Mouse (Mus musculus) hindbrain, embryonic 14.5 days (tissue): ENCODE results near the gene Ecd. TPM values are rescaled to one million over a fixed set of nuclear protein-coding genes. Genes with fewer than 3 reads are reported as not detected.
A peak's percentile ranks its signal among the peaks of the same experiment; 100 is the strongest.

Experiments used
- ATAC-seq: fragments of 200-750 bp; cut with Nextera tagmentation; 2 replicates; pipeline ENCODE4 v1.8.0; 2017; ENCODE audit warnings: moderate number of reproducible peaks, mild to moderate bottlenecking, moderate TSS enrichment, moderate library complexity; ENCODE audit not compliant: low FRiP score
- DNase-seq: peaks from one replicate; pipeline ENCODE4 v3.0.0-alpha.2; 2015; ENCODE audit warnings: low spot score
- H3K27ac ChIP-seq: fragments of 300-500 bp; sonication (generic); 2 replicates; pipeline ENCODE4 v1.5.1; 2014; ENCODE audit warnings: mild to moderate bottlenecking, moderate library complexity
- H3K27me3 ChIP-seq: fragments of 300-500 bp; sonication (generic); 2 replicates; pipeline ENCODE4 v1.6.1; 2014; ENCODE audit warnings: mild to moderate bottlenecking, low read length, mixed read lengths; ENCODE audit not compliant: control insufficient read depth, insufficient read depth
- H3K36me3 ChIP-seq: fragments of 300-500 bp; sonication (generic); replicated peaks from 2 replicates; pipeline ENCODE4 v1.6.1; 2014; ENCODE audit not compliant: control insufficient read depth, insufficient read depth
- H3K4me1 ChIP-seq: fragments of 300-500 bp; sonication (generic); replicated peaks from 2 replicates; pipeline ENCODE4 v1.6.1; 2014; ENCODE audit warnings: antibody characterized with exemption, low read length, mixed read lengths; ENCODE audit not compliant: control insufficient read depth, insufficient read depth
- H3K4me2 ChIP-seq: fragments of 300-500 bp; sonication (generic); replicated peaks from 2 replicates; pipeline ENCODE4 v1.6.1; 2014; ENCODE audit warnings: mild to moderate bottlenecking, moderate library complexity
- H3K4me3 ChIP-seq: fragments of 300-500 bp; sonication (generic); replicated peaks from 2 replicates; pipeline ENCODE4 v1.5.1; 2014; ENCODE audit warnings: mild to moderate bottlenecking, low read length
- H3K9ac ChIP-seq: fragments of 300-500 bp; sonication (generic); 2 replicates; pipeline ENCODE4 v1.6.1; 2014
- H3K9me3 ChIP-seq: fragments of 300-500 bp; sonication (generic); 2 replicates; pipeline ENCODE4 v1.6.1; 2016; ENCODE audit warnings: low read length; ENCODE audit not compliant: control insufficient read depth
- WGBS: fragments of 180-500 bp; shearing (Covaris S2); extraction: QIAGEN DNeasy Blood & Tissue Kit; methylation state at CpG from one replicate; pipeline ENCODE4 v1.1.7; 2014; 5-methylcytosine and 5-hydroxymethylcytosine counted together
- polyA plus RNA-seq: library from polyadenylated mRNA; unstranded; fragments of >200 nt; fragmentation: Nextera tagmentation; extraction: Ambion mirVana; gene quantifications from 2 replicates; pipeline ENCODE4 v1.2.1, GENCODE M21; 2014

Gene Ecd
- polyA plus RNA-seq = 51.1 and 52.5 TPM in 2 replicates

- peak within 1 kb of the TSS; percentile 90 for H3K27ac ChIP-seq
- WGBS = under 1% methylated on average over 33 of the region's 42 CpGs
- ATAC-seq (peak; percentile 99), DNase-seq (peak; percentile 99)
- H3K27me3 ChIP-seq = no peaks in the 10 kb centered on the region
- peaks cover 20% of the 10 kb centered on the region for H3K4me1 ChIP-seq
- peak within 1 kb of the TSS; percentile 59 for H3K4me3 ChIP-seq
- H3K9me3 ChIP-seq = no peaks in the 10 kb centered on the region
- H3K36me3 ChIP-seq = peaks cover 36% of the 10 kb centered on the region
- H3K4me2 ChIP-seq = peak within 1 kb of the TSS; percentile 81
- H3K9ac ChIP-seq = peak within 1 kb of the TSS; percentile 91
Measured at GRCm38 (mm10) chr14:20347991-20348541, at the start of gene Ecd, which contains the start of gene Fam149b. TSS of gene Ecd (minus strand) at chr14:20348121. TSS of gene Fam149b (plus strand) at chr14:20348162.

GRCm38 (mm10) chr14:20397220-20397619 is 49.3 kb upstream of the Ecd start:
- Histone ChIP-seq H3K4me1 (peaks cover 9% of the 10 kb centered on the region; the same call in 1 of the 2 replicates), H3K27me3 (no peaks in the 10 kb centered on the region), H3K9ac (no peak overlapping the region), H3K4me2 (no peak overlapping the region), H3K27ac (no peak overlapping the region), H3K36me3 (no peaks in the 10 kb centered on the region), H3K9me3 (no peaks in the 10 kb centered on the region), H3K4me3 (no peak overlapping the region)
- 88% methylated on average over 9 of the region's 9 CpGs for WGBS
- ATAC-seq = no peak
- no peak for DNase-seq

- peak within 1 kb of the TSS; percentile 63 for H3K4me3 ChIP-seq
- ATAC-seq = peak; percentile 97
- peak within 1 kb of the TSS; percentile 57 for H3K4me2 ChIP-seq
- peaks cover 22% of the 10 kb centered on the region for H3K36me3 ChIP-seq
- peak within 1 kb of the TSS; percentile 85 for H3K9ac ChIP-seq
- H3K27me3 ChIP-seq = no peaks in the 10 kb centered on the region
- WGBS = under 1% methylated on average over 63 of the region's 68 CpGs
- peak within 1 kb of the TSS; percentile 86 for H3K27ac ChIP-seq
- peaks cover 12% of the 10 kb centered on the region; the same call in 1 of the 2 replicates for H3K4me1 ChIP-seq
- no peaks in the 10 kb centered on the region for H3K9me3 ChIP-seq
- peak; percentile 96 for DNase-seq
Measured at GRCm38 (mm10) chr14:20393205-20393913, 45.4 kb upstream of the Ecd start, which contains the start of gene Mrps16. TSS of gene Mrps16 (minus strand) at chr14:20393634.

GRCm38 (mm10) chr14:20392326-20392725 is 44.4 kb upstream of the Ecd start:
- peaks cover 22% of the 10 kb centered on the region for H3K4me1 ChIP-seq
- no peaks in the 10 kb centered on the region for H3K27me3 ChIP-seq
- H3K9me3 ChIP-seq = no peaks in the 10 kb centered on the region
- peak overlapping the region; percentile 57; the same call in 1 of the 2 replicates for H3K4me2 ChIP-seq
- H3K9ac ChIP-seq = no peak overlapping the region
- no peak overlapping the region for H3K27ac ChIP-seq
- ATAC-seq (no peak), DNase-seq (no peak)
- 92% methylated on average over 3 of the region's 4 CpGs for WGBS
- no peak overlapping the region for H3K4me3 ChIP-seq
- H3K36me3 ChIP-seq = peaks cover 28% of the 10 kb centered on the region

GRCm38 (mm10) chr14:20389446-20390079 is 41.6 kb upstream of the Ecd start:
- H3K27ac ChIP-seq = no peak overlapping the region
- ATAC-seq (no peak), DNase-seq (no peak)
- H3K27me3 ChIP-seq = no peaks in the 10 kb centered on the region
- WGBS = 90% methylated on average over 8 of the region's 8 CpGs
- H3K9me3 ChIP-seq = no peaks in the 10 kb centered on the region
- peak overlapping the region; percentile 84 for H3K4me2 ChIP-seq
- peaks cover 35% of the 10 kb centered on the region for H3K4me1 ChIP-seq
- peaks cover 52% of the 10 kb centered on the region for H3K36me3 ChIP-seq
- peak overlapping the region; percentile 88 for H3K4me3 ChIP-seq
- peak overlapping the region; percentile 81; the same call in 1 of the 2 replicates for H3K9ac ChIP-seq

- WGBS = under 1% methylated on average over 59 of the region's 59 CpGs
- Histone ChIP-seq H3K4me3 (peak within 1 kb of the TSS; percentile 88), H3K9ac (peak within 1 kb of the TSS; percentile 81), H3K4me1 (peaks cover 31% of the 10 kb centered on the region), H3K4me2 (peak within 1 kb of the TSS; percentile 84), H3K9me3 (no peaks in the 10 kb centered on the region), H3K36me3 (peaks cover 62% of the 10 kb centered on the region), H3K27me3 (no peaks in the 10 kb centered on the region), H3K27ac (peak within 1 kb of the TSS; percentile 87)
- DNase-seq (peak; percentile 93), ATAC-seq (peak; percentile 75)
Measured at GRCm38 (mm10) chr14:20388441-20389129, 40.7 kb upstream of the Ecd start, which contains the start of gene Dnajc9. TSS of gene Dnajc9 (minus strand) at chr14:20388910.

- no peak overlapping the region for H3K9ac ChIP-seq
- no peak overlapping the region for H3K4me3 ChIP-seq
- H3K36me3 ChIP-seq = peaks cover 77% of the 10 kb centered on the region
- ATAC-seq = no peak
- H3K27ac ChIP-seq = no peak overlapping the region
- WGBS = 92% methylated on average over 9 of the region's 9 CpGs
- DNase-seq = no peak
- no peaks in the 10 kb centered on the region for H3K4me1 ChIP-seq
- no peak overlapping the region for H3K4me2 ChIP-seq
- no peaks in the 10 kb centered on the region for H3K27me3 ChIP-seq
- H3K9me3 ChIP-seq = no peaks in the 10 kb centered on the region
Measured at GRCm38 (mm10) chr14:20379753-20380430, 32.0 kb upstream of the Ecd start.

GRCm38 (mm10) chr14:20379087-20379640 is 31.2 kb upstream of the Ecd start:
- ATAC-seq = no peak
- no peaks in the 10 kb centered on the region for H3K27me3 ChIP-seq

More at GRCm38 (mm10) chr14:20379087-20379640, 31.2 kb upstream of the Ecd start:
- H3K36me3 ChIP-seq = peaks cover 76% of the 10 kb centered on the region
- no peaks in the 10 kb centered on the region for H3K4me1 ChIP-seq
- H3K4me2 ChIP-seq = no peak overlapping the region
- H3K4me3 ChIP-seq = no peak overlapping the region
- H3K27ac ChIP-seq = no peak overlapping the region
- no peak overlapping the region for H3K9ac ChIP-seq
- no peak for DNase-seq
- WGBS = 97% methylated on average over 5 of the region's 5 CpGs
- no peaks in the 10 kb centered on the region for H3K9me3 ChIP-seq
